Mouse (Mus musculus) lung, postnatal 25 days (tissue): ENCODE measurements around the gene Slc7a6.

Source experiments
- DNase-seq: peaks from one replicate; pipeline ENCODE4 v3.0.0; 2022; ENCODE audit warnings: low spot score

Slc7a6 gene

DNA sequence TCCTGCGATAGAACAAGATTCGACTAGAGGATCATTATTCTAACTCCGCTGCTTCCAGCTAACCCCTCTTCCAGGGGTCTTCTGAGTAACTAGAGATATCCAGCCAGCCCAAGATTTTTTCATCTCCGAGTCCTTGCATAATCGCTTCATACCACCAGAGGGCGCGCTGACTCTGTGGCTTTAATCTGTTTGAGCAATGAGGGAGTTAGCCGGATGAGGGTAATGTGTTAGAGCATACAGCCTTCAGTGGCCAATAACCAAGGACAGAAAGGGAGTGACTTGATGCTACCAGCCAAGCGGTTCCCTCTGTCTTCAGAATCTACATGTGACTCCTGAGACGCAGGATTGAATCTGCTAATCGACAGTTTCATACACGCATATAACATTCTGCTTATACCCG lies 27.9 kb upstream of the Slc7a6 start:
- peak; percentile 86 for DNase-seq

DNA sequence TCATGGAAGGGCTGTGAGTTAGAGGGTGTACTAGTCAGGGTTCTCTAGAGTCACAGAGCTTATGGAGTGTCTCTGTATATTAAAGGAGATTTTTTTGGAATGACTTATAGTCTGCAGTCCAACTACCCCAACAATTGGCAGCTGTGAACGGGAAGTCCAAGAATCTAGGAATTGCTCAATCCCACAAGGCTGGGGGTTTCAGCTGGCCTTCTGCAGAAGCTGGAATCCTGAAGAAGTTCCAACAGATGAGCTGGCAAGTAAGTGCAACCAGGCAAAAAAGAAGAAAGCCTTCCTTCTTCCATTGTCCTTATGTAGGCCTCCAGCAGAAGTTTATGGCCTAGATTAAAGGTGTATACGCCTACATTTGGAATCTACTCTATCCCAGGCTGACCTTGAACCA lies 23.3 kb upstream of the Slc7a6 start:
- DNase-seq: no peak

DNA sequence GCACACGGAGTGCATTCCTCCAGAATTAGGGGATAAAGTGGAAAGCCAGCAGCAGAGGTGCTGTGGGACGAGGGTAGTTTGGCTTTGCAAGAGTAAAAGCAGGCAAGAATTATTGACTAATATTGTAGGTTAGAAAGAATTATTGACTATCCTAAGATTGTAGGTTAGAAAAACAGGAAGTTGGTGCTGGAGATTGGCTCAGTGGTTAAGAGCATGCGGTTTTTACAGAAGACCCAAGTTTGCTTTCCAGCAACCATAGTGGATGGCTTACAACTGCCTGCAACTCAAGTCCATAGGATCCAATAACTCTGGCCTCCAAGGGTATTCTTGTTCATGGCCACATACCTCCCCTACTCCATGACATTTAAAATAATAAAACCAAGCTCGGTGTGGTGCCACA lies 22.6 kb upstream of the Slc7a6 start:
- no peak for DNase-seq

DNA sequence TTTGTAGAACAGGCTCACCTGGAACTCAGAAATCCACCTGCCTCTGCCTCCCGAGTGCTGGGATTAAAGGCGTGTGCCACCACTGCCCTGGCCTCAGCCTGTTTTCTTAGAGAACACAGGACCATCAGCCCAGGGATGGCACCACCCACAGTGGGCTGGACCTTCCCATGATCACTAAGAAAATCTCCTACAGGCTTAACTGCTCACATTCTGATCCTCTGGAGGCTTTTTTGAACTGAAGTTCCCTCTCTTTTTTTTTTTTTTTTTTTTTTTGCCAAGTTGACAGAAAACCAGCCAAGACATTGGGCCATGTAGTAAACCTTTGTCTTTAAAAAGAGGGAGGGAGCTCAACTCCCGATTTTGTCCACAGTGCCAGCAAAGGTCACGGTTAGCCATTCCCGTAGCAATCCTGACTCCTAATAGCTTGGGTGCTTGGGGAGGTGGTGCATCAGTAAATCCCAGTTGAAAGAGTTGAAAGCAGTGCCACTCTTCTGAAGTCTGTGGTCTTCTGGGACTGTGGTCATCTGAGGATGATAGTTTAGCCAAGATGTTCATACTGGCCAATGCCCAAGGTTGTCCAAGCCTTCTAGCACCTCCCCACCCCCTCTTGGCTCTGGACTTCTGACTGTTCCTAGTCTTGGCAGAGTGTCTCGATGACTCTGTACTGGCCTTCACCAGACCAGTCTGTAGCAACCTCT lies 20.6 kb upstream of the Slc7a6 start:
- DNase-seq: no peak

DNA sequence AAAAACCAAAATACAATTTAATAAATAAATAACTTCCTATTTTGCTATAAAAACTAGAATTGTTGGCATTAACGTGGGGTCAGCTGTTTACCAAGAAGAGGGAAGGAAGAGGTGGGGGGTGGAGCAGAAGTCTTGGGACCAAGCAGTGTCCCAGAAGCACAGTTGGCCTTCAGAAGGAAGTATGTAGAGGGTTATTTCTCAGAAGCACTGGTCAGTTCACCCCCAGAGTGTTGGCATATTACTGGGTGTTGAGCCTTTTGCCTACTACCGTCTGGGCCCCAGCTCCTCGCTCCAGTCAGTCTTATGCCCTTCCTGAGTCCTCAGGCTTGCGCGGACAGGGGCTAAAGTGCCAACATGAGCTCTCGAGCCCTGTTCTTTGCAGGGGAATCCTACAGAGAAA lies 19.6 kb upstream of the Slc7a6 start:
- no peak for DNase-seq

DNA sequence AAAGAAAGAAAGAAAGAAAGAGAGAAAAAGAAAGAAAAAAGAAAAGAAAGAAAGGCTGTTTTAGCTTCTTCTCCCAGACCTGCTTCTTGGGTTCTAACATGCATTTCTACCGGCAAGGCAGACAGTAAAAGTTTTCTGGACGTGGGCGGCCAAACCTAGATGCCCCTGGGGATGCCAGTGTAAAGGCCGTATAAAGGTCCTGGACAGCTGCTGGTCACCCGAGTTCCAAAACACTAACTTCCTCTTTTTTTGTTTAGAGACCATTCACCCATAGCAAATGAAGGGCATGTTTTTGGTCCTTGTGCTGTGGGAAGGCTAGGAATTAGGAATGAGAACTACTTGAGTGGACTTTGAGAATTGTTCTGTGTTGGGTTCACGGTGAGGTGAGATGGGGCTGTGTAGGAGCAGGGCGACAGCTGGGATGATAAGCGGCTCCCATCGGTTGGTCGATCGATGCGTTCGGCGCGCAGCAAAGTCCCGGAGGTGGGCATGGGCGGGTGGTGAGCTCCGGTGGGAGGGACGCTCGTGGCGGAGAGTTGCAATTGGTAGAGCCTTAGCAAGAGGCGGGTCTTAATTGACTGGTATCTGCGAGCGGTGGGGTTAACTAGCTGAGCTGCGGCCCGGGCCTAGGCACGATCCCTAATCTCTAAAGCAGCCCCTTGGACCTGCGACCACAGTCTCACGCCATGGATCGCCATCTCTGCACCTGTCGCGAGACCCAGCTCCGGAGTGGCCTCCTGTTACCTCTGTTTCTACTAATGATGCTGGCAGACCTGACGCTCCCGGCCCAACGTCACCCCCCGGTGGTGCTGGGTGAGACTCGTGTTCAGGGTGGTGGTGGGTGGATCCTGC lies 18.6 kb upstream of the Slc7a6 start, which contains the start of gene Pla2g15:
Gene Pla2g15, plus strand, starts transcription at position 599 of the 852 bp plus-strand sequence.
- peak; percentile 94 for DNase-seq

DNA sequence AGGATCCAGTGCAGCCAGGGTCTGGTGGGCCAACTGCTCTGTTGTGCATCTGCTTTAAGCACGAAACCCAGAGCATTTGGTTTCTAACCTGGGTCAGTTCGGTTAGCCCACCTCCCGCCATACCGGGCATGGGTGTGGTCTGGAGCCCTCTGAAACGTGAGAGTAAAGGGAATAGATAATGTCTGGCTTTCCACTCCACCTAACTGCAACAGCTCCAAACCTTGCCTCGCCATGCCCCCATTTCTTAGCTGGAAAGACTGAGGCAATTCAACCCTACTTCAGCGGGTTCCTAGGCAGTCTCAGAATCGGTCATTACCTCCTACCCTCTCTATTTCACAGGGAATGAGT lies 18.0 kb upstream of the Slc7a6 start:
- no peak for DNase-seq

DNA sequence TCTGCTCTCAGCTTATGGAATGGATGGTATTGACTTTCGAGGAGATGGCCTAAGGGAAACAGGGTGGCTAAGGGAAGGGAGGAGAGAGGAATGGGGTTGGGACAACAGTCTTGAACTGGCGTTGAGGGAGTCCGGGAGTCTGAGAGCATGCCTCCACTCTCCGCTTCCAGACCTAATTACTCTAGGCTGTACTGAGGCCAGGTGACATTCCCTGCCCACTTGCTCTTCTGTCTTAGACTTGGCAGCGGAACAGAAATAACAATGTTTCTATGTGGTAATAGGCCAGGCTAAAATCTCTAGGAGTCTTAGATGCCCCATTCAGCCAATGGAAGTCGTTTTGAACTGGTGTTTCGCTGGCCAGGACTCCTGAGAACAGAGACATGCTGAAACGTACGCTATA lies 17.6 kb upstream of the Slc7a6 start:
- DNase-seq: no peak

DNA sequence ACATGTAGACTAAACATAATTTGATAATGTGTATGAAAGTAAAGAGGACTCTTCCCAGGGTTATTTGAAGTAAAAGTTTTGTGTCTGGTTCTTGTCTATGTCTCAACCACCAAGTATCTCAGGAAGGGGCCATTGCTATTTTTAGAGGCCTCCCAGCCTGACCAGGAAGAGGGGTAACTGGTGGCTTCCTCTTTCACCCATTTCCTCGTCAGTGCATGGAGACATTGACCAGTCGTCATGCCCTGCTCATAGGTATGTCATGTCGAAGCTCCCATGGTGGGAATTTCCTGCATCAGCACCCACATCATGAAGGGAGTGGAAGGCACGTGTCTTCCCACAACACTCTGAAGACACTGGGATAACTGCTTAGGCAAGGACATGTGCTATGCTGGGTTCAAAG lies 15.8 kb upstream of the Slc7a6 start:
- no peak for DNase-seq

DNA sequence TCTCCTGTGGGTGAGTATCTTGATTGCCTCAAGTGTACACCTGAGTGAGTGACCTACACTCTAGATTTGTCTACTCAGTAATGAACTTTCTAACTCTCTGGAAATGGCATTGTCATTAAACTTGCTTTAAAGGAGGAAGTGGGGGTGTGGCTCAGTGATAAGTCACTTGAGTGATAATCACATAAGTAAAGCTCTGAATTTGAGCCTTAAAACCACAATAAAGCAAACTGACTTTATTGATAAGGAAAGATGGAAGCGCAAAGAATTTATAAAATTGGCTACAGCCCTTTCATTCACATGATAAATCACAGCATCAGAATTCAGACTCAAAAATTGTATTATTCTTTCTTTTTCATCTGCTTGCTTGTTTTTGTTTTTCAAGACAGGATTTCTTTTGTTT lies 11.2 kb upstream of the Slc7a6 start:
- DNase-seq: no peak

DNA sequence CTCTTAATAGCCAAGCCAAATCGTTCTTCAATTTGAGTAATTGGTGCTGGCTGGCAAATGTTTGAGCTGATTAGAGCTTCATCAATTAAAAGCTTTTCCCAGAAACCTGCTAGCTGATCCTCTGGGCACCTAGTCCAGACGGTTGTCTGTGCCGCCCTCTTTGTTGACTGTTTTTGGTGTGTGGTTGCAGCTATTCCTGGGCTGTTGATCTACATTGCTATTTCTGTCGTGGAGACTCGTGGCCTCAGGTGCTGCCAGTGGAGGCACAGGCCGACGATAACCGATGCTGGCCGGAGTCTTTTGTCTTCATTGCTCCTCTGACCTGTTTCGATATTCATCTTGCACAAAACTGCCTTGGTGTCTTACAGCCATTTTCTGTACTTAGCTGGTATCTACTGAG lies 10.3 kb upstream of the Slc7a6 start:
- no peak for DNase-seq

DNA sequence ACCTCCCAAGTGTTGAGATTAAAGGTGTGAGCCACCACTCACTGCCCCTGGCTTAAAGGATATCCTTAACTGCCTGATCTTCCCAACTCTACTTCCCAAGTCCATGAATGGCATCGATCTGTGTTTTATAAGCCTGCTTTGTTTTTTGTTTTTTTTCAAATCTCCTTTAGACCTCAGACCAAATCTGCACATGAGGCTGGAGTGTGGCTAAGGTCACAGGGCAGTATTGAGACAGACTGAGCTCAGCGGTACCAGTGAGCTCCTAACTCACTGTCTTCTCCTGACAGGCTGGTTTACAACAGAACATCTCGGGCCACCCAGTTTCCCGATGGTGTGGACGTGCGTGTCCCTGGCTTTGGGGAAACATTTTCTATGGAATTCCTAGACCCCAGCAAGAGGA lies 8.8 kb upstream of the Slc7a6 start:
- DNase-seq: no peak

DNA sequence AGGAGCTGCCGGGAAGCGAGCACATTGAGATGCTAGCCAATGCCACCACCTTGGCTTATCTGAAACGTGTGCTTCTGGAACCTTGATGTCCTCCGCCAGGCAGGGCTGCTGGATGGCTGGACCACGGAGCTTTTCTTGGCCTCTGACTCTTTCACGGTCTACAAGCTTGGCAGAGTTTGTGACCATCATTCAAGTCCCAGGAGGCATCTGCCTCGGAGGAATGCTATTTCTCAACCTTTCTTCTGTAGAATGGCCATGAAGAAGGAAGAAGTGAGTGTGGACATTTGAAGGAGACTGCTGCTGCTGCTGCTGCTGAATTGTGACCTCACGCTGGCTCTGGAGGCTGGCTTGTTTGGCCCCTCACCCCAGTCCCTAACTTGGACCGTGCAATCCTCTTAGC lies 5.4 kb upstream of the Slc7a6 start:
- DNase-seq: no peak

DNA sequence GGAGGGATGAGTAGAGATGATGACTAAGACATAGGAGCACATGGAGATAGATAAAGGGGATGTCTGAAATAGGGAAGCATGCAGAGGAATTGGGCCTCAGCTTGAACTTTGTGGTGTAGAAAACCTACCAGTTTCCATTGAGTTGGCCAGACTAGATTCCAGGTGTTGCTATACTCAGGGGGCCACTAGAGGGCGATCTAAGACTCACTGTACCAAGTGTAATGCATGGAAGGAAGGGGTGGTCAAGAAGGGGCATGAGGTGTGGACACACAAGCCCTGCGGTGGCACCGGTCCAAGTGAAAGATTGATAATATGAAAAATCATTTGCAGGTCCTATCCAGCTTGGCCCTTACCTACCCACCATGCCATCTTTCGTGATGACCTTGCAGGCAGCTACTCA lies 3.2 kb upstream of the Slc7a6 start:
- peak; percentile 76 for DNase-seq

DNA sequence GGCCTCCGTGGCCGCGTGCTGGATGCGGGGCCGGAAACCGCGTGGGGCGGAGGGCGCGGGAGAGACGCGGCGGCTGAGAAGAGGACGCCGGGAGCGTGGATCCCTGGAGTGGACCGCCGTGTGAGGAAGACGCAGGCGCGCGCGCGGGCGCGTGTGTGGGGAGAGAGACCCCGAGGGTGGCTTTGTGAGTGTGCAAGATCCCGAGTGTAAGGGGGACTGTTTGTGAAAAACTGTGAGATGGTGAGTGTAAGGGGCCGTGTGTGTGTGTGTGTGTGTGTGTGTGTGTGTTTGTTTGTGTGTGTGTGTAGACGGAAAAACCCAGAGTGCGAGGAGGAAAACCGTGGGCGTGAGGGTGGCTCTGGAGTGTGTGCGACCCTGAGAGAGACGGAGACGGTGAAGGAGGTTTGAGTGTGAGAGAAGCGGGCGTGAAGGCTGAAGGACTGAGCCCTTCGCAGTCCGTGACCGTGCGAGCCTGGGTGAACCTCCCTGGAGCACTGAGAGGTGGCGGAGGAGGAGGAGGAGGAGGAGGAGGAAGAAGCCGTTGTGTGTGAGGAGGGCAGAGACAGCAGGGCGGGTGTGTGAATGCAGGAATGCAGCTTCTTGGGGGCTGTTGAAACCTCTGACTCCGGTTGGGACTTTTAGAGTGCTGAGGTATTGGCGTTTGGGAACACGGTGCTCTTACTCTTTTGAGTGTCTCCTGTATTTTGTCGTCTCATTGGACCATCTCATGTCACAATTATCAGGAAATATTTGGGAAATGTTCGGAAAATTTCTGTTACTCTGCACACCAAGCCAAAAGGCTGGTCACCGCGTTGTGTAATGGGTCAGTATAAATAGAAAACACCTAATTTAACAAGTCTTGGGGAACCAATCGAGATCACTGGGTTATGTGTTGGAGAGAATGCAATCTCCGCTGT lies 618 bp downstream of the Slc7a6 start:
- peak; percentile 31 for DNase-seq

DNA sequence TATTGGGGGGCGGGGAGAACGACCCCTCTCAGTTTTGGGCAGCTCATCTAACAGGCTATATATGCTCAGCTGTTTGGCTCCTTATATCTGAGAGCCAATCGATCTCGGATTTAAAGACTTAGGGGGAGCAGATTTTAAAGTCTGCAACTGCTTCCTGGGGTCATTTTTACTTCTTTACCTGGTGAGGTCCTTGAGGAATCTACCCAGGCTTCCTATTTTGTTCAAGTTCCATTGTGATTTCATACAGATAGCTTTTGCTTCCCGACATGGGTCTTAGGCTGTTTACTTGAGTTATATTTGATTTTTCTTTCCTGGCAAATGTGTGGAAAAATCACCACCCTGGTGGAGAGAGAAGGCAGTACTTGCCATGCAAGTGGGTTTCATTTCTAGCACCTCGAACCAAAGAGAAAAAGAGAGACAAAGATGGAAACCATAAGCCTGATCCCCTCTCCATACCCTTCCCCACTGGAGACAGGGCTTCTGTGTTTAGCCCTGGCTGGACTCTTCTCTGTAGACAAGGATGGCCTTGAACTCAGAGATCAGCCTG lies 1.4 kb downstream of the Slc7a6 start:
- no peak for DNase-seq

DNA sequence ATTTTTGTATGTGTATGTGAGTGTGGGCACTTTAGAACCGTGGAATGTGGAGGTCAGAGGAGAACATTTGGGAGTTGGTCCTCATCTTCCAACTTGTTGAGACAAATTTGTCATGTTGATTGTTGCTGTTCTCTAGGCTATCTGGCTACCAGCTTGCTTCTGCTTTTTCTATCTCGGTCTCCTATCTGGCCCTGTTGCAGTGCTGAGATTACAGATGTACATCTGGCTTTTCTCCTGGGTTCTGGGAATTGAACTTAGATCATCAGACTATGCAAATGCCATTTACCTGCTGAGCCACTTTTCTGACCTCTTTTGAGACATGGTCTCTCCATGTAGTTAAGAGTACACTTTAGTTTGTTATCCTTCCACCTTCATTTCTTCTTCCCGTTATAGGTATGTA lies 4.9 kb downstream of the Slc7a6 start:
- DNase-seq: no peak

DNA sequence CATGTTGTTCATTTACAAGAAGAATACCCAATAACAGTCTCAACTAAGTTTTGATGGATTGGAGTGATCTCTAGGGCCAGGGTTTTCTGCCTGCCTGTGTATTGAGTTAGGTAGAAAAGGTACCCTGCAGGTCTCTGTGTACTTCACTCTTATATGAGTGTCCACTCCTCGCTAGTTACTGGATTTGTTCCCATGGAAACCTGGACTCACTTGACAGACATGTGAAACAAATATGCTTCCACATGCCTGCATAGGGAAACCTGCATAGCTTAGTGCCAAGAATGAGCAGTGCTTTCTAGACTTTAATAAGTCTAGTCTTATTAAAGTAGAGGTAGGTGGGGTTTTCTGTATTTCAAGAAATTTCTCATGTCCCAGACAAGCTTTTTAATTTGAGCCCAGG lies 8.2 kb downstream of the Slc7a6 start:
- peak; percentile 53 for DNase-seq

DNA sequence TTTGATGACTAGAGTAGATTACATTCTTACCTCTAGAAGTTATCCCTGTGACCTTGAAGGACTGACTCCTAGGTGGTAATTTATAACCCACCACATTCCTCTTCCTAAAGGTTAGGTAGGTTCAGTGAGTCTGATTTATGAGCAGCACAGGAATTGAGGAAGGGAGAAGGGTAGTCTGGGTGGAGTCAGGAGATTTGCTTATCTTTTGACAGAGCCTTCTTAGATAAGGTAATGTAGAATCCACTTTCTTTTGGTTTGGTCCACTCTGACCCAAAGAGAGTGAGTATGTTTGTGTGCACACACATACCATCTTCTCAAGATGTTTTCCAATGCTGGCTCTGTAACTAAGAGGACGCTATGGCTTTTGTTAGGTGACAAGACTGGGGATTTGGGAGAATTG lies 8.9 kb downstream of the Slc7a6 start:
- no peak for DNase-seq

DNA sequence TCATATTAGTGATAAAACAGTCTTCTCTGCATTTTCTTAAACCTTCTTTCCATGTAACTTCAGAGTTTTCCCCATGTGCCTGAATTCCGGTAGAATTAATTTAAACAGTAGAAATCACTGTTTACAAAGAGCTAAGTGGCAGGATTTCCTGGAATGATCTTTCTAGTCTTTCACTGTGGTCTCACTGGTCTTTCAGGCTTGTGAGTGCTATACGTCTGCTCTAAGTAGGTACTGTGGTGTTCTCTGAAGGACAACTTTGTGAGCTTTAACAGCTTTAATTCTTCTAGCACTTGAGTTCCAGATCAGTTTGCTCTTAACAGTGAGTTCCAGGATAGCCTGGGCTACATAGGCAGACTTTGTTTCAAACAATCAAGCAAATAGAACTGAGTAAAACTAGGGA lies 9.8 kb downstream of the Slc7a6 start:
- DNase-seq: no peak

DNA sequence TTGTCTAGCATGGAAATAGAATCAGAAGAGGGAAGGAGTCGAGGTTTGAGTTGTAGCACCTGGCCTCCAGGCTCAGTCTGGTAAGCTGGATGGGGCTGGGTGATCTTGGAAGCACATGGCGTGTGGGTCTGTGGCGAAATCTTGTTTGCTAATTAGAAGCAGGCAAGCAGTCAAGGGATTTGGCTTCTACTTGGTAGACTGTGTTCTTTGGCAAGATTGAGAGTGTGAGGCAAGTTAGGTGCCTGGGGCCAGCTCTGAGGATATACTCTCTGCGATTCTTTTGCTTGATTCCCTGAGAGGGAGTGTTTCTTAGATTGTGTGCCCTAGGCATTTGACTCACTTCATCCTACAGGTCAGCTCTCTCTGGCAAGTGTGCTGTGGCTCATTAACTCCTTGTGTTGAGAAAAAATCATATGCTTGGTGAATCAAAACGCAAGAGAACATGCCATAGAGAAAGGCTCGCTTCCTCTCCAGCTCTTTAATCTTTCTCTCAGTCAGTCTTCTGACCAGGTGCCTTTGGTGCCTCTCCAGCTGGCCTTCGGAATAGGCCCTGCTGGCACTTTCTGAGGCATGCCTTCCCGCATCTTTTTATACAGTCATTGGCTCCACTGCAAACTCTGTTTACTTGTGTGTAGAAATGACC lies 17.1 kb downstream of the Slc7a6 start:
- peak; percentile 53 for DNase-seq

DNA sequence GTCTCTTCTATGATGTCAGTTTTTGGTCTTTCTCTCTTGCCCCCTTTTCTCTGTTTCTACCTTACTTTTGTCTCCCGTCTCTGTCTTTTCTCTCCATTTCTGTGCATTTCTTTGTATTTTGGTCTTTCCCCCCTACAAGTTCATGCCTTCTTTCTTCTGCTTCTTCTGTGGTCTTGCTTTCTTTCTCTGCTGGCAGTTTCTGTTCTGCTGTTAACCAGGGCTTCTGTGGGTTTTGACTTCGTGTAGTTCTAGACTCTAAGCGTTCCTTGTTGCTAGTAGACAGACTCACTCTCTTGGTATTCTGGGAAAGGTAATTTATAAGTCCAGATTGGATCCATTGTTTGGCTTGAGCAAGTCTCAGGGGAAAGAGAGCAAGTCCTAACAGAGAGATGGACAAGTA lies 17.7 kb downstream of the Slc7a6 start:
- DNase-seq: no peak
